Mouse (Mus musculus) bone marrow, adult 2 months (tissue): ENCODE results near the gene Rad18.

Experiments
- CTCF ChIP-seq: fragments of 200-500 bp; IDR thresholded peaks from 2 replicates; pipeline ENCODE4 v1.5.1; 2011; ENCODE audit warnings: low read length, control low read depth; ENCODE audit not compliant: control insufficient read depth, insufficient read depth
- POLR2A ChIP-seq: fragments of 200-500 bp; IDR thresholded peaks from 2 replicates; pipeline ENCODE4 v1.6.1; 2011; ENCODE audit warnings: low read depth, mild to moderate bottlenecking, control low read depth, low read length, borderline replicate concordance; ENCODE audit not compliant: control insufficient read depth

DNA sequence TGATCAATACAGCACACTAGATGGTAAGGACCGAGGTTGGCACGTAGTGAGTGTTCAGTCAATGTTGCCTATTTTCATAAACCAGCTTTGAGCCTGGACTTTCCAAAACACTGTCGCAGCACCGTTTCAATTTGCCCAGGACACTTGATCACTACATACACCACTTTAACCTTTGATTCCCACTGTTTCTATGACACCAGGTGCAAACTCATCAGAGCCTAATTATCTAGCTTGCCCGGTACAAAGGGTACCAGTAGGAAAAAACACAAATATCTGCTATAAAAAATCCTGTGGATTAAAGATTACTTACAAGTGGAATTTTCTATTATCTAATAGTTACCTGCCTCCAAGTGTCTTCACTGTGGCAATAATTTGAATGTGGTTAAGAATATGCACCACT lies 64.4 kb downstream of the Rad18 start:
- TF ChIP-seq CTCF (no peak), POLR2A (no peak)
